Mouse (Mus musculus): ENCODE measurements around the gene Mettl7b.

The Mettl7b gene

DNA sequence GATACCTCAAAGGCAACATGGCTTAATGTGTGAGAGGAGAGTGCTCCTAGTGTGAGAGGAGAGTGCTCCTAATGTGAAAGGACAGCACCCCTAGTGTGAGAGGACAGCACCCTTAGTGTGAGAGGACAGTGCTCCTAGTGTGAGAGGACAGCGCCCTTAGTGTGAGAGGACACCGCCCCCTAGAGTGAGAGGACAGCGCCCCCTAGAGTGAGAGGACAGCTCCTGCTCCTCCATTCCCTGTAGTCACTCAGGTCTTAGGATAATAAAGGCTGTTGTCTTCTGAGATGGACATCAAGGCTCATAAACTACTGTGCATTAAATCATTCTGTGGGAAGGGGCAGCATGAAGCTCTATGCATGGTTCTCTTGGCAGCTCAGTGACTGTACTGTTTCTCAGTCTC is 15.1 kb downstream of the Mettl7b start:
- no peak for DNase-seq

GRCm38 (mm10) chr10:128940475-128941061 is 20.2 kb downstream of the Mettl7b start:
- DNase-seq = no peak

DNA sequence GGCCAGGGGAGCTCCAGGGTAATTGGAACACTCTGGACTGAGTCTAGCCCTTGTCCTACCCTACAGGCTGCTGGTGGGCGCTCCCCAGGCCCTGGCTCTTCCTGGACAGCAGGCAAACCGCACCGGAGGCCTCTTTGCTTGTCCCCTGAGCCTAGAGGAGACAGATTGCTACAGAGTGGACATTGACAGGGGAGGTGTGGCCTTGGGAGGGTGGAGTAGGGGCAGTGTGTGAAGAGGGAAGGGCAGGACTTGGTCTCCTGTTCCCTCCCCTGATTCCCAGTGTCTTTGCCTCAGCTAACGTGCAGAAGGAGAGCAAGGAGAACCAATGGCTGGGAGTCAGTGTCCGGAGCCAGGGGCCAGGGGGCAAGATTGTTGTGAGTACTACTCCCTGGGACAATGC is 21.8 kb downstream of the Mettl7b start:
- DNase-seq = no peak

- peak; percentile 93 for DNase-seq
Observed at GRCm38 (mm10) chr10:128938457-128938856, 22.3 kb downstream of the Mettl7b start.

GRCm38 (mm10) chr10:128937756-128938390 is 22.9 kb downstream of the Mettl7b start:
- no peak for DNase-seq

- DNase-seq = no peak
Observed at GRCm38 (mm10) chr10:128935826-128936440, 24.9 kb downstream of the Mettl7b start.

- DNase-seq = no peak
Observed at GRCm38 (mm10) chr10:128934997-128935787, 25.6 kb downstream of the Mettl7b start.

- no peak for DNase-seq
Observed at GRCm38 (mm10) chr10:128933976-128934721, 26.6 kb downstream of the Mettl7b start.

- peak; percentile 50 for DNase-seq
Observed at GRCm38 (mm10) chr10:128933574-128933973, 27.2 kb downstream of the Mettl7b start, which contains the start of gene Itga7. Itga7 (plus strand) TSS chr10:128933818.

DNA sequence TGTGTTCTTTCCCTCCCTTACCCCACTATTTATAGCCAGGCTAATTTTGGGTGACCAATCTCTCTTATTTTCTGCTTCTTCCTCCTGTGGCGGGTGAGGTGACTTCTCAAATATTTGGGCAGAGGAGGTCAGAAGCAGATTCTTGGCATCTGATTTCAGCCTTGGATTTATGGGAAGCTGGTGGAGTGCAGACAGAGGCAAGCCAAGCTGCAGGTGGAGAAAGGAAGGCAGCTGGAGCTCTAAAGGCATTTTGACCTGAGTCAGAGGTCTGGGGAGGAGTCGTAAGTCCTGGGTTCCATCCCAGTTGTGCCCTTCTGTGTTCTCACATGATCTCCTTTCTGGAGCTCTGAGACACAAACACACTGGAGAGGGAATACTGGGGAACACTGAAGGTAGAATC is 29.3 kb downstream of the Mettl7b start:
- no peak for DNase-seq

DNA sequence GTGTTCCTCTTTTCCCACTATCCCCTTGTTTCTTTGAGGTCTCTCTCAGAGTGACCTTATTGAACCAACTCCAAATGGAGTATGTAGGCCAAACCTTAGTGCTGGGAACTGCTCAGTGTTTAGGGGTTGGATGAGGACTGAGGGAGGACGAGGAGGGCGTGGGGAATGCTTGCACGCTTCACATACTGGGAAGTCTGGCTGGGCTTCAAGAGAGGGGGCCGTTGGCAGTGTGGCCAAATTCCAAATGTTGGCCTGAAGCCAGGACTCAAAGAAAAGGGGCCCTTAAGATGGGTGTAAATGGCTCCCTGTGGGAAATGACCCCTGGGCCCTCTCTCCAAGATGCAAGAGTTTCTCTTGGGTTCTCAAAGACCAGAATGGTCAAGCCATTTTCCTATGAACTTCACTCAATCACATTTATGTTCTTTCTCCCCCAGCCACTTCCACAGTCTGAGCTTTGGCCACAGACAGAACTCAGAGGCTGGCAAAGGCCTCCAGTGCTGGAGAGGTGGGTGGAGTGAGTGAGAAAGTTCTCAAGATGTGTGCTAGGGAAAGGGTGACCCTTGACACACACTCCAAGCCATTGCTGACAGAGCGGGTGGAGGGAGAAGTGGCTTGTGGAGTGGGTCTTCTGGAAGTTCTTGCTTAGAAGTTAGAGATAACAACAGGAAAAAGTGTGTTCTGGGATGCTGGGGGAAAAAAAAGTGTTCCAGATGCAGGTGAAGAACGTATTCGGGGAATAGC is 31.0 kb downstream of the Mettl7b start:
- DNase-seq = no peak

DNA sequence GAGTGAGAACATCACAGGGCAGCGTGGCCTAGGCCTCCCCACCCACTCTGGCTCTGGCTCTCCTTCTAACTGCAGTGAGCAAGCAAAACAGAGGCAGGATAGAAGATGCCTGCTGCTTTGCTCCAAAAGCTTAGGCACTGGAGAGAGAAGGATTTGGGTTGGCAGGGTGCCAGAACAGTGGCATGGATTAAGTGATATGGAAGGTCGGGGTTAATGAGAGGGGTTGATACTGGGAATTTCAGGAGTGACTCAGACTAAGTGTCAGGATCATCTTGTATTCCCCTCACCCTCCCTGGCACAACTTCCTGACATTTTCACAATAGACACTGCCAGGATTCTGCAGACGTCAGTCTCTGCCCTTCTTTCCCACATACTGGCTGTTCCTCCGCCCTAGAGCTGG is 32.4 kb downstream of the Mettl7b start:
- no peak for DNase-seq

DNA sequence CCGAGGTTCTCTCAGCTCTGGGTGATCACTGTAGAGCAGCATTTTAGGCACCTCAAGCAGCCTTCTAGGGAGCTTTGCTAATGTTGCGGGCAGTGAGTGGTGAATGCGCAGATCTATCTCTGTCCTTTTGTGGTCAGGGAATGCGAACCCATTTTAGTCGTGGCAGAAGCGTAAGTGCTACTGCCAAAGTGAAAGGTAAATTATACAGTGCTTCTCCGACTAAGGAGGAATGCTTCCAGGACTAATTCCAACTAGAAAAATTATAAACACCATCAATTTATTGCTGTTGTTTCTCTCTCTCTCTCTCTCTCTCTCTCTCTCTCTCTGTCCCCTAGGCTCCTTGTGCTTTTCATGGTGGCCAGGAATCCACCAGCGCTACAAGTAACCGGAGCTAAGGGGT is 36.9 kb downstream of the Mettl7b start, which contains the start of gene Bloc1s1:
Bloc1s1 (minus strand) TSS at position 101 of the 400 bp plus-strand sequence.
- no peak for DNase-seq

- peak; percentile 95 for DNase-seq
Observed at GRCm38 (mm10) chr10:128923013-128923691, 37.6 kb downstream of the Mettl7b start.

GRCm38 (mm10) chr10:128922822-128923012 is 38.1 kb downstream of the Mettl7b start, which contains the start of gene Rdh5:
Rdh5 (minus strand) TSS chr10:128922888.
- DNase-seq = no peak

DNA sequence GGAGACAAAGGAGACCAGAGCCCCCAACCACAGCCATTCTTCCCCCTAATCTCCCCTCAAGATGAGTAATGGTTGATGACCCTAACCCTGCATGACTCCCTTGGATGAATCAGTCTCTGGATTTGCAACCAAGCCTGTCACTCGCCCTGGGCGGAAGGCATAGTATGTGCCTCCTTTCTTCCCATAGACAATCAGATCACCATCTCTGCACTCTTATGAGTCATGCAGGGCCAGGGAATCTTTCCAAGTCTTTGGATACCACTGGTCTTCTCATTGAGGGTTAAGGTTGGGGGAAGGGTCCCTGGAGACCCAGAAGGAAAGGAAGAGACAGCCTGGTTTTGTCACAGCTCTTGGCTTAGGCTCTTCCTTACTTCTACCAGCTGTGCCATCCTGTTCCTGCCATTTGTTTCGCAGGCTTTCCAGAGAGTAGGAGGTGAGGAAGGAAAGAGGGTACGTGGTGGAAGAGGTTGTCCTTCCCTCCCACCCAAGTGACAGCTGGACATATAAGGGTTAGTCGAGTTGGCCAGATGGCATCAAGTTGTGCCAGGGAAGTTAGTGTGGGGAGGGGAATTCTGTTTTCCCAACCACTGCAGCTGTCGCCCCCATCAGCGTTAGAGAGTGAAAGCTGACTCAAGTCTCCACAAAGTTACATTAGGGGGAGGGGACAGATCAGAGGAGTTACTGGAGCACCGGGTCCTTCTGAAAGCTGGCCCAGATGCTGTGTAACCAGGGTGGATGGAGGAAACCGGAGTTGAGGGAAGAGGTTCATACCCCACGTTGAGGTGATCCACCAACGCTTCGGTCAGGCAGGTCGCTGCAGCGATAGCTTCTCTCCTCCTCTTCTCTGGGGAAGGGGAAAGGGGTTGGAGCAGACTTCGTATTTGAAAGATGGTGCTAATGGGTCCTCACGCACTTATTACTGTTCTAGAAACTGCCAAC is 38.6 kb downstream of the Mettl7b start:
- DNase-seq = no peak

- DNase-seq = no peak
Observed at GRCm38 (mm10) chr10:128921251-128921650, 39.5 kb downstream of the Mettl7b start.

- no peak for DNase-seq
Observed at GRCm38 (mm10) chr10:128920736-128921161, 40.0 kb downstream of the Mettl7b start.

- no peak for DNase-seq
Observed at GRCm38 (mm10) chr10:128919966-128920365, 40.8 kb downstream of the Mettl7b start.

- peak; percentile 50 for DNase-seq
Observed at GRCm38 (mm10) chr10:128919203-128919631, 41.6 kb downstream of the Mettl7b start.
